Mouse (Mus musculus): ENCODE results near the gene Fbxl5.
A peak's percentile ranks its signal among the peaks of the same experiment; 100 is the strongest.

Gene Fbxl5

DNA sequence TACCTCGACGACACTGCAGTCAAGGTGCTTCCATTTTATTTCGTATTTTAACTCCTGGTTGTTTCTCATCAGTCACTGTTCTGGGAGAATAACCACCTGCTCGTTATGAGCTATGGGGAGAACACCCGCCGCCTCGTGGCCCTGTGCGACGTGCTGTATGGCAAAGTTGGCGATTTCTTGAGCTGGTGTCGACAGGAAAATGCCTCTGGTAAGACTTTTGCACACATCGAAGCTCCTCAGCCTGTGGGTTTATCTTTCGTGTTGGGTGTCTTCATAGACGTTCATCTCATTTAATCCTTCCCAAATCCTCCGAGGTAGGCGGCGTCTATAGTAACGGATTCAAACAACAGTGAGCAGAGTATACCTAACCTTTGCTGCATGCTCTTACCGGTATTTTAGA, at the start of gene Fbxl5:
TSS of gene Fbxl5 (minus strand) at position 101 of the 400 bp plus-strand sequence.
- DNase-seq = no peak

DNA sequence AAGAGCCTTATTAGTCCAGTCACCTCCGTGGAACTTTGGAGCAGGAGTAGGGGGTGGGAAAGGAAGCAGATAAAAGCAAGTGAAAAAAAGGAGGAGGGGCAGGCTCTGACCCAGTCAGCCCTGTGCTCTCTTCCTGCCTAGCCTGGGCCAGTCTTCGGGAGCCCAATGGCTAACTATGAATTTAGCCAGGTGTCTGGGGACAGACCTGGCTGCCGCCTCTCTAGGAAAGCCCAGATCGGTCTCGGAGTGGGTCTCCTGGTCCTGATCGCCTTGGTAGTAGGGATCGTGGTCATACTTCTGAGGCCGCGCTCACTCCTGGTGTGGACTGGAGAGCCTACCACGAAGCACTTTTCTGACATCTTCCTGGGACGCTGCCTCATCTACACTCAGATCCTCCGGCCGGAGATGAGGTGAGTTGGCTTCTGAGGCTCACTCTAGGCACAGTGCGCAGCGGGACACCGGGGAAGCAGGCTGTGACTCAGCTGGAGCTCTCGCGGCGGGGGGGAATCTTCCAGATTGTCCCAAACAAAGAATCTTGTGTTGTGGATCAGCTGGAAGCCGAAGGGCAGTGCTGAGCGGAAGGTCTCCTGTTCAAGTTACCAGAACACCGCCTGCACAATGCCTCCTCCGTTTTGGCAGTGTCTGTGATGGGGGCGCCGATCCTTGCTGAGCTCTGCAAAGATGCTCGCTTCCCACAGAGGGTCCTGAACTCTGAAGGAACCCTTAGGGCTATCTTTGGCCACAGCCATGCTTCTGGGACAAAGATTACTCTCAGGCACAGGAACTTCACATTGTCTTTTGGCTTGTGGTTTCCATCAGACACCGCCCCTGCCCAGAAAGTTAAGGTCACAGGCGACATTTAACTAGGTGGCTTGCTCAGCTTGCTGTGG, 47.5 kb upstream of the Fbxl5 start:
- DNase-seq = peak; percentile 27

DNA sequence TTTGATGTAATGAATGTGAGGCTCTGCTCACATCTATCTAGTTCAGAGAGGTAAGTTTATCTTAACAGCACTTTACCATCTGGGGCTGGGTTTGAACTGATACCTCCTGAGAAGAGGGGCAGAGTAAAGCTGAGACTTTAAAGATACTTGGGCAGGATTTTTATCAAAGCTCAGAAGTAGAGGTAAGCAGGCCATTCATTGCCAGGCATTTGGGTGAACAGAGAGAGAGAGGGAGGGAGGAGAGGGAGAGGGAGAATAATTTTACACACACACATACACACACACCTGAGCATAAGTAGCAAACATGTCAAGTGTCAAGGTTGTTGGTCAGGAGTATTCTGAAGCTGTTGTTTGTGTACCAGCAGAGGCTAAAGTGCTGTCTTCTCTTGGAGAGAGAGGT, 46.8 kb upstream of the Fbxl5 start, which contains the start of gene Cd38:
TSS of gene Cd38 (plus strand) at position 301 of the 400 bp plus-strand sequence.
- DNase-seq = no peak

DNA sequence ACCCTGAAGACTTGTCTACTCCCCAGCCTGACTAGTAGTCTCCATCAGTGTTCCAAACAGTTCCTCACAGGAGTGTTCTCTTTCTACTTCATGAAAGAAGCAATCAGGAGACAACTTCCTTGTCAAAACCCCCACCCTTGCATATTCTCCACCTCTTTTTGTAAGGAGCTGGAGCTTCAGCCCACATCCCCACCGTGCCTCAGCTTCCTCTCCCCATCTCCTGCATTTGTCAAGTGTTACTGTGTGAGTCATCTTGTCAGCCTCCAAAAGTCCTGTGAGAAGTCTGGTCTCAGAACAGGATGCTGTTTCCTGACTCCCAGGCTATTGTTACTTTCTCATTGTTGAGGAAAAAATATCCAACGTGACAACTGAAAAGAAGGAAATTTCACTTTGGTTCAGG, 43.9 kb upstream of the Fbxl5 start:
- DNase-seq = no peak

DNA sequence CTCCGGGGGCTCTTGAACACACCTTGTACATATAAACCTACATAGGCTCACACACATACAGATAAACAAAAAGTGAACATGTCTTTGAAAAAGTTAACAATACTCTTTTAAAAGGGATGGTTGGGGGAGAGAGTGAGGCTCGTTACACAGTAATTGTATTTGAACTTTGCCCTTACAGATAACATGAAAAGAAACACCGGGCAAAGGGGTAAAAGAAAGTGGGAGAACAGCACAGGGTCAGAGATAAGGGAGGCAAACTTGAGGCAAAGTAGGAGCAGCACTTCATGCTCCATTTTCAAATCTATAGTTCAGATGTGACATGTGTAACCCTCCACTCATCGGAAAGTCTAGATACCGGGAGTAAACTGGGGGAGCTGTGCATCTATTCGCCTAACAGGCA, 42.2 kb upstream of the Fbxl5 start:
- no peak for DNase-seq

DNA sequence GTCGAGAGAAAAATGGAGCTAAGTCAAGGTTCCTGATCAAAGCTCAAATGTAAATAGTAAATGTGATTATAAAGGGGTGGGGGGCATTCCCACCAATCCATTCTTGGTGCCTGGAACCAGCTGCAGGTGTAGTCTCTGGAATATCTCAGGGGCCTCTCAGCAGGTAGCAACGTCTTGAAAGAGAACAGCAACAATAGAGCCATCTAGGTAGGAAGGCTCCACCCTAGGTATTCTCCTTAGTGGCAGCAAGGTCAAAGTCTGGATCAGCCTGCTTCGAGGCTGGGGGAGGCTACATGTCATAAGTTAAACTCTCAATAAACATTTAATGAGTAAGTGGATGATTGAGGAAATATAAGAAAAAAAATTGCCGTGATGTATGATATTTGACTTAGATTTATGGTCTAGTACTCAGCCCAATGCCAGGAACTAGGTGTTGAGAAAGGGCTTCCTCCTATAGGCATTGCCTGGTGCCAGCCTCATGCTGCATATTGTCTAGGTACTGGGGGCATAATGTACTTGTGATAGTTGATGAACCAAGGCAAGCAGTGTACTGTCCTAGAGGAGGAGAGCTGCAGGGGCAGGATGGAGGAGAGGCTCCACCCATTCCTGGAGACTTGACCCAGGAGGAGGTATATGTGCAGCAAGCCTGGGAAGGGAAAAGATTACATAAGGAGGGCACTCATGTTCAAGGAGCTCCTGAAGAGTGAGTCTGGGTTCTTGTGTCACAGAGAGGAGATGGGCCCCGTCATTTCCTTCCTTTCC, 39.4 kb upstream of the Fbxl5 start:
- DNase-seq = no peak

DNA sequence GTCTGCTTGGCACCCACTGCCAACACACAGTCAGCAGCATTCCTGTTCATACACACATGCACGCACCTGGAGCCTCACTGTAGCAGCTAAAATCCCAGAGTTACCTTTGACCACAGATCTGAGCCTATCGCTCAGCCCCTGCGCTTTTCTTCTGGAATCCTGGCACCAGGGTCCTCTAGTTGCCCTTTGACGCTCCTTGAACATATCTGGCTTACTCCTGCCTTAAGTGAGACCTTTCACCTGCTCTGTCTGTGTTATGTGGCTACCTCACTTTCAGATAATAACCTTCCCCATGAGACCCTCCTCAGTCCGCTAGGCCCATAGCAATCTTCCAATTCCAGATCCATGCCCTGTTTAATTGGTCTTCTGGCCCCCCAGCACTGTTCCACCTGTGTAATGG, 38.7 kb upstream of the Fbxl5 start:
- DNase-seq = no peak

DNA sequence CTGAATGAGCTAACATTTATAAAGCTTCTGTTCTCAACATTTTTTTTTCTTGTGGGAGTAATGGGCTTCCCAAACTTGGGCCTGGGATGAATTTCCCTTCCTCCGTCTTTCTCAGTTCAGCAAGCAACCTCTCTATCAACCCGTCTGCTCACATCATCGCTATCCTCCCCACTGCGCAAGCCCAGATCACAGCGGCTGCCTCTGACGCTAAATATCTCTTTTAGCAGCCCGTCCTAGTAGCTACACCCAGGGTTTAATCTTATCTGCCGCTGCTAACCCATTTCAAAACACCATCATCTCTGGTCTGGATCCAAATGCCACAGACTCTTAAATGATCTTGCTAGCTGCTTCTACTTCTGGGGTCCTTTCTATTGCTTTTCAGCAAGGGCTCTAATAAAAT, 38.2 kb upstream of the Fbxl5 start:
- no peak for DNase-seq

DNA sequence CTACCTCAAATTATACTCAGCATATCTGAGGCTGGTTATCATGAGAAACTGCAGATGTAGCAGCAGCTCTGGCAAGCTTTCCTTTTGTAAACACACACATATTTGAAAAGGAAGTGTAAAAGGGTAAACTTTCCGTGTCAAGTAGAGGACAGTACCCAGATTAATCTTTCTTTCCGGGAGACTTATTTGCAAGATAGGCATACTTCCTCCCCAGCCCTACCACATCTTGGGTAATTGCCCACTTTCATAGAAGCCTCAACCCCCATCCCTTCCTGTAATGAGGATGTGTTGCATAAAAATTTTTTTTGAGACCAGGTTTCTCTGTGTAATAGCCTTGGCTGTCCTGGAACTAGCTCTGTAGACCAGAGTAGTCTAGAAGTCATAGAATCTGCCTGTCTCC, 34.3 kb upstream of the Fbxl5 start:
- no peak for DNase-seq

DNA sequence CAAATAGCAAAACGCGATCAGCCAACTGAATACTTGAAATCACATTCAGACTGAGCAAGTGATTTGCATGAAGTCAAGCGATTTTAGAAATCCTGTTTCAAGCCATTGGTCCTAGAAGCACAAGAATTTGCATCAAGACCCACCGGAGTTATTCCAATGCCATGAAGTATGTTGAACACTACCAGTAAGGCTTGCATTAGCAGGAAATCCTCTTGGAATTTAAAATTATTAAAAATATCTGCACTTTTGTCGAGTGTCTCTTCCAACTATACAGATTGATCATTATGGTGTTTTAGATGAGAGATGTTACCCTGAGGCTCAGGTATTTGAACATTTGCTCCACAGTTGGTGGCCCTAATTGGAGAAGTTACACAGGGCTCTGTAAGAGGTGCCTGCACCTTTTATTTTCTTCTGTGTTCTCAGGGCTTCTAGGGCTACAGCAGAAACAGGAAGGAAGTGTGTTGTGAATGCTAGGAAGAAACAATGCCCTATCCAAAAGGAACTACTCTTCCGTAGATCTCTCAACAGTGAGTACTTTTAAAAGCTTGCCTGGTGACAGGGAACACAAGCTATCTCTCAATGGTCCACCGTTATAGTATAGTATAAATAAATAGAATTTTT, 32.5 kb upstream of the Fbxl5 start:
- no peak for DNase-seq

DNA sequence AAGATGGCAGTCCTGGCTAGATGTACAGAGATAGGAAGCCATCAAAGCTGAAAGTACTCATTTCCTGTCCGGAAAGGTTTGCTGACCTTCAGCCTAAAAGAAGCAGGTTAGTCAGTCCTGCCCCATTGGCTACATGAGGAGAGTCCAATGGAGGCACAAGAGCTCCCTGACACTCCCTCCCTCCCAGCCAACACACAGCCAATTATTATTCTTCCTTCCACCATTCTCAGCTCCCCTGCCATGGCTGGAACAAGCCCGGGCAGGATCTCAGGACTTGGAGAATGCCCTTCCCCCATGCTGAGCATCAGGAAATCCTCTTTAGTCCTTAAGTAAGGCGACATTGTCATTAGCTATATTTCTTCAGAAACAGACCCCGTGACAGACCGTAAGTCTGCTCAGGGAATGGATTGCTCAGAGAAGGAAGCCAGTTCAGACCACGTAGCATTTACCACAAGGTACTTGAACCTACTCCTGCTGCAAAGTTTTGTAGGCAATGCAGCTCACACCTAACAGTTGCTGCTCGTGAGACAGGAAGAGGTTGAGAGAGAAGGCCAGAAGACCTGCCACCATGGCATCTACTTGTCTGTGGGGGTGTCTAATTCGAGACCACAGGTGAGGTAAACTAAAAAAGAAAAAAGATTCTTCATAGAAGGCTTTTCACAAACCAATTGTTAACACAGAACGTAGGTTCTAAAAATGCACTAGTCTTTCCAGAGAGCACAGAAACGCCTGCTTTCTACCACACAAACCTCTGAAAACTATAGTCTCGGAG, 31.8 kb upstream of the Fbxl5 start:
- DNase-seq = no peak

DNA sequence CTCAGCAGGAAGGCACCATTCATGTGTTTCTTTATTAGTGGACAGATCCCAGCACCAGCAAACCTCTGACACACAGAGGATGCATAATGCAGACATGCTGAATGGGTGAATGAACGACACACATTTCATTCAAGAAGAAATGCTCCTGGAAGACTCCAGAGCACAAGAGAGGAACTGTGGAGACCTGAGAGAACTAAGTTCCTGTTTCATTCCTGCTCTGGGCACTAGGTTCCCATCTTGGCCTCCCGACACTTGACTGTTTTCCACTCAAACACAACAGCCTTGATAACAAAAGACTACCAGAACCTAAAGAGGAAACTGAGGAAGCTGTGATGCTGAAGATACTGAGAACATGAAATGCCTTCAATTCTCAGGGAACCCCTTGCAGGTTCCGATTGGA, 26.8 kb upstream of the Fbxl5 start:
- DNase-seq = no peak

DNA sequence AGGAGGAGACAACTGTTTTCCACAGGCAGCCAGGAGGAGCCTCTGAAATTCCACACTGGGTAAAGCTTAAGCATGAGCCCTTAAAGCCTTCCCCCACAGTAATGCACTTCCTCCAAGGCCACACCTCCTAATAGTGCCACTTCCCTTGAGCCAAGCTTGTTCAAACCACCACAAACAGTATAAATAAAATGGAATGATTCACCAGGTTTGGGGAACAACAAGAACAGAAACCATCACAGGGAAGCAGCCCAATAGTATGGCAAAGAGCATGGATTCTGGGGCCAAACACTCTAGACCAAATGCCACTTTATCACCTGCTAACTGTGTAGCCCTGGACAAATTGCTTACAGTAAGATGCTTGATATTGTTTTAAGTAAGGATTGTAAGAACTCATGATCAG, 26.1 kb upstream of the Fbxl5 start:
- no peak for DNase-seq

DNA sequence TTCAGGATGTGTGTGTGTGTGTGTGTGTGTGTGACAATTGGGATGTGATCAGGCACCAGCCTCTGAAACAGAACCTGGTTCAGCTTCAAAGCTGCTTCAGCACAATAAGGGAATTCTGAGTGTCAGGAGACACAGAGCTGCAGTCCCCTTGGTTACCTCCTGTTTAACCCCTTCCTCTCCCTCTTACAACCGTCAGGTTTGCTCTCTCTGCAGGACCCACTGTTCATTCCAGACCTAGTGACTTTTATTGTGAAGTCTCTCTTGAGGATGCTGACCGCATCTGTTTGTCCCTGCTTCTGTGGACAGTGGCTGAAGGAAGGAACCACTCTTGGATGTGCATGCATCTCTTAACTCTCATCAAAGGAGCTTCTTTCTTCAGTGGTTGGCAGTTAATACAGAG, 24.8 kb upstream of the Fbxl5 start:
- no peak for DNase-seq

DNA sequence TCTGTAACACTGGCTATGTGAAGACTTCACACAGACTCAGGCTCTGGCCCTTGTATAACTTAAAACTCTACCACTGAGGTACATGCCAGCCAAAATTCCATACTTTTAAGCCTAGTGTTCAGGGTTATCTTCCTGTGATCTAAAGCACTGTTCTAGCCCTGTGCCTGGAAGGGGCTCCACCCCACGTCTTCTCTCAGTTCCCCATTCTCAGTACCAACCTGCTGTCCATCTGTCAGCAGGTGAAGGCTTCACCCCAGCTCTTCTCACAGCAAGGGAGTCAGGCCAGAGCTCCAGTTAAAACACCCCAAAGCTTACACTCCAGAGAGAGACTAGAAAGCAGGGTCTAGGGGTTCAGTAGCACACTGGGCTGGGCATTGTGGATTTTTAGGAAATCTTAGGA, 24.2 kb upstream of the Fbxl5 start:
- DNase-seq = no peak

DNA sequence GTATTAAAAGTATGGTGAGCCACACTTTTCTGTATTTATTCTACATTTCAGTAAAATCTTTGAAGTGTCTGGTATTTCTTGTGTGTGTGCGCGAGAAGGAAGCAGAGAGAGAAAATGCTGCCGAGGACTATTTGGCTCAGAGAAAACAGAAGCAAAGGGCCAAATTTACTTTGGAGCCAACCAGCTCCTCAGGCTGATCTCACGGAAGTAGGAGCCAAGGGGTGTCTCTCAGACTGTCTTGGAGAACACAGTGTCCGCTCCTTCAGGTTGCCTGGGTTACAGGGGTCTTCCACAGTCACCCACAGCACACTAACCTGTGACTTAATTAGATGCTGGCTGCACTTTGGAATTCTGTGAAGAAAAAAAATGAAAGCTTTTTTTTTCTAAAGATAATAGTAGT, 23.6 kb upstream of the Fbxl5 start:
- DNase-seq = no peak

DNA sequence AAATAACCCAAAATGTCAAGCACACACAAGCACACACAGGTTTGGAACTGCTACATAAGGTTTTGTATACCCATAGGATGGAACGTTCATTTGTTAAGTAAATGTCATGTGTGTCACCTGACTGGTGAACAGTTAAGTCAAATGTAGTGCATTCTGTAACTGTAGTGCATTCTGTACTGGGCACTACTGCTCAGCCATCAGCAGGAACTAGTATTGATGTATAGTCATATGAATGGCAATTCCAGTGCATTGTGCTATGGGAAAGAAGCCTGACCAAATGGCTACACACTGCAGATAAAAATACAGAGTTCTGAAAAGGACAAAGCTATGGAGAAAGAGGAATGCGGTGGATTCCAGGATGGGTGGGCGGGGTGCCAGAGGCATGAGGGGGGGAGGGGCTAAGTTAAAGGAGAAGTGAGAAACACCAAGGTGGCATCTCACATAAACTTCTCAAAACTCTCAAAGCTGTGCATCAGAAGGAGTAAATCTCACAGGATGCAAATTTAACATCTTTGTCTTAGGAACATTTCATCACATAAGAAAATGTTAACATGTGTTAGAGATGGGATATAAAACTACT, 21.2 kb upstream of the Fbxl5 start:
- DNase-seq = no peak

DNA sequence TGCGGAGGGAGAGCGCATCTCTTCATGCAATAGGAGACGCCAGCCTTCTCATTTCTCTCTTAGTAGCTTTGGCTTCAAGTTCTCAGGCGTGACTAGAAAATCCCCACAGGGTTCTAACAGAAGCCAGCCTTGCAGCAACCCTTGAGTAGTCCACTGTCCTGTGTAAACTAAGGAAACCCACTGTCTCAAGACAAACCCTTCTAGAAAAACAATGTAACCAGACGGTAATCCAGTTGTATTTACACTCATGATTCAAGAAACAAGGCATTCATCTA, 20.5 kb upstream of the Fbxl5 start:
- no peak for DNase-seq

DNA sequence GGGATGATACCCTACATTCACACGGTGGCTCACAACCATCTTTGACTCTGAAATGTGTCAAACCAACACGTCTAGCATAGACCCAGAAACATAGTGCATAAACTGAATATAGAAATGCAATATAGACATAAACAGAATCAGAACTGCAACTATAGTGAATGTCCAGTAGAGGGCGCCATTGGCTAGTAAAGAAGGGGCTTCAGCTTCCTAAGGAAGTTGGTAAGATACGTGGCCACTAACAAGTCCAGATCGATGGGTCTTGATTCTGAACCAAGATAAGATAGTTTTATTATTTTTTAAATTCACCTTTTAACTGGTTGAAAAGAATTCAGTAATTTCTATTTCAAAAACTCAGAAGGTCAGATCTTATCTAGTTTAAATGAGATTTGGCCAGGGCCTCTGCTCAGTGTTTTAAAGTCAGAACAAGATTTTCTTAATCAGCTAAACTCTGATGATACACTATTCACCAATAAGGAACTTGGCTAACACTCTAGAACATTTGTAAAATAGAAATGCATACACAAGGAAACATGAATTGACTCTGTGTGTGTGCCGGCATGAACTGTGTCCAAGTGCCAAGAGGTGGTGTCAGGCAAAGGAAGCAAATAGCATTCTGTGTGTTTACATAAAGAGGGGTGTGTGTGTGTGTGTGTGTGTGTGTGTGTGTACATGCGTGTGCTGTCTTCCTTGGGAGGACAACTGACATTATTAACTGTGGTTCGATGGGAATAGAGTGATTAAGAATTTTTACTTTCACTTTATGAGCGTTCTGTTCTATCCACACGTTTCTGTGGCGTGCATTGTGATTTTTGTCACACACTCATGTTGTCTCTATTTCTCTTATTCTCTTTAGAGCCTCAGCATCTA, 19.9 kb upstream of the Fbxl5 start:
- peak; percentile 68 for DNase-seq

DNA sequence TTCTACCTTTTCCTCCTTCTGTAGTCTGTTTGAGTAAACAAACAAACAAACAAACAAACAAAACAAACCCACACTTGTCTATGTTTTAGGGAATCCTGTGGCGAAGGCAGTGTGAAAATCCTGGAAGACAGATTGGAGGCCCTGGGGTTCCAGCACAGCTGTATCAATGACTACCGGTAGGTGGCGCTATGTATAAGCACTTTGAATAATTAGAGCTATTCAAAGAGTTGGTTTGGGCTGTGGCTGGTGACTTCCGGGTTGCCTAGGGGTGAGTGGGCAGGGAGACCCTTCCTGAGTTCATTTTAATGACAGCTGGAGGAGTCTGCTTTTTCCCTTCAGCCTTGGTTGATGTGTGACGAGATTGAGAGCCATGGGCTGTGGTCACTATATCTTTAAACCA, 15.9 kb upstream of the Fbxl5 start:
- DNase-seq = peak; percentile 72

DNA sequence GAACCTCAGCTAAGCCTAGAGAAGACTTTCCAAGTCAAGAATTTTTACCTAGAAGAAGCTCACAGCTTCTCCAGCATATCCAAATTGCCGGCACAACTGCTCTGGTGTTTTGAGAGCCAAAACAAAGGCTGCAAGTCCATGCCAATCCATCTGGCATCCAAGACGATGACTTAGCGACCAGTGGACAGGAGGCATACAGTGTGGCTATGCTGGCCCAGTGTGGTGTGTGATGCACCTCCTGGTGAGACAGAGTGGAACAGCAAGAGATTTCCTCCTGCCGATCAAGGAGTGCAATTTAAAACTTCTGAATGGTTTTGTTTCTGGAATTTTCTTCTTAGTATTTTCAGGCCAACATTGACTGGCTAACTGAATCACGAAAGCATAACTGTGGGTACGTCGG, 15.2 kb upstream of the Fbxl5 start:
- no peak for DNase-seq

DNA sequence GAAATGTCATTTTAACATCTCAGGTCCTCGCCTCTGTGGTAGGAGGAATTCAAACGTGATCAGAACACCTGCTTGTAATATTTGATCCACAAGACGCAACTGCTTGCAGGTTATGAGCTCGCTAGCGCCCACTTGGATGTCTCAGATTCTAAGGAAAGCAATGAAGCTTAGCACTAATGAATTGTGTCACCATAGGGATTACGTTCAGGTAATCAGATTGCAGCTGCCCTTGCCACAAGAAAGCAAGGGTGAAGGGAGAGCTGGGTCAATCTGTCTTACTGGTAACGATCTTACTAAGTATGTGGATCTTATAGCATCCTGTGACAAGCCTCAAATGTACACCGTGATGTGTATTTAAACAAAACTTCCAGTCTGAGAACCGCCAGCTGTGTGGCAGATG, 5.9 kb upstream of the Fbxl5 start:
- DNase-seq = no peak
